Mouse (Mus musculus) myocyte (in vitro differentiated cells): ENCODE data around the gene Fndc11. TPM values are rescaled to one million over a fixed set of nuclear protein-coding genes. Genes with fewer than 3 reads are reported as not detected.

ENCODE experiments used
- H3K27me3 ChIP-seq: one replicate; pipeline ENCODE4 v1.6.1; 2011; ENCODE audit not compliant: control insufficient read depth, insufficient read depth, insufficient read length
- H3K36me3 ChIP-seq: one replicate; pipeline ENCODE4 v1.6.1; 2011; ENCODE audit not compliant: control insufficient read depth, insufficient read depth
- H3K4me2 ChIP-seq: one replicate; pipeline ENCODE4 v1.6.1; 2011; ENCODE audit warnings: low read depth, control low read depth
- H3K4me3 ChIP-seq: one replicate; pipeline ENCODE4 v1.5.1; 2011; ENCODE audit warnings: mild to moderate bottlenecking, control low read depth, moderate library complexity
- H3K79me2 ChIP-seq: one replicate; pipeline ENCODE4 v1.6.1; 2011; ENCODE audit not compliant: control insufficient read depth, insufficient read depth
- H3ac ChIP-seq: one replicate; pipeline ENCODE4 v1.6.1; 2011; ENCODE audit not compliant: control insufficient read depth, insufficient read length
- CEBPB ChIP-seq: IDR thresholded peaks from 2 replicates; pipeline ENCODE4 v1.6.1; 2011; ENCODE audit warnings: mild to moderate bottlenecking, moderate library complexity; ENCODE audit not compliant: poor library complexity, insufficient read depth, severe bottlenecking
- E2F4 ChIP-seq: IDR thresholded peaks from one replicate; pipeline ENCODE4 v1.6.1; 2011; ENCODE audit warnings: mild to moderate bottlenecking, control low read depth, moderate library complexity; ENCODE audit not compliant: insufficient read depth
- MAX ChIP-seq: IDR thresholded peaks from one replicate; pipeline ENCODE4 v1.6.1; 2011; ENCODE audit warnings: low read depth, mild to moderate bottlenecking, control low read depth
- MYOD1 ChIP-seq, 3 experiments: IDR thresholded peaks; one replicate each; pipeline ENCODE4 v1.6.1; 2011; ENCODE audit warnings: control low read depth in 2 of 3, low read depth in 2 of 3, mild to moderate bottlenecking in 2 of 3, moderate library complexity in 1 of 3; ENCODE audit not compliant: insufficient read length in 2 of 3, control insufficient read depth in 1 of 3
- MYOG ChIP-seq, 3 experiments: IDR thresholded peaks; one replicate each; pipeline ENCODE4 v1.6.1; 2011; ENCODE audit warnings: control low read depth in 2 of 3, low read depth in 2 of 3, mild to moderate bottlenecking in 2 of 3; ENCODE audit not compliant: insufficient read length in 2 of 3, control insufficient read depth in 1 of 3, insufficient read depth in 1 of 3
- POLR2A ChIP-seq: IDR thresholded peaks from one replicate; pipeline ENCODE4 v1.6.1; 2011; ENCODE audit warnings: low read depth, mild to moderate bottlenecking, control low read depth, moderate library complexity; ENCODE audit not compliant: insufficient read length
- POLR2AphosphoS2 ChIP-seq: IDR thresholded peaks from one replicate; pipeline ENCODE4 v1.6.1; 2011; ENCODE audit warnings: low read depth, control low read depth; ENCODE audit not compliant: insufficient read length
- REST ChIP-seq: IDR thresholded peaks from one replicate; pipeline ENCODE4 v1.6.1; 2011; ENCODE audit warnings: mild to moderate bottlenecking, control low read depth, moderate library complexity; ENCODE audit not compliant: insufficient read depth, insufficient read length
- SRF ChIP-seq: IDR thresholded peaks from one replicate; pipeline ENCODE4 v1.6.1; 2011; ENCODE audit warnings: low read depth; ENCODE audit not compliant: control insufficient read depth, insufficient read length
- TCF12 ChIP-seq: IDR thresholded peaks from one replicate; pipeline ENCODE4 v1.6.1; 2011; ENCODE audit warnings: mild to moderate bottlenecking, control low read depth; ENCODE audit not compliant: poor library complexity, insufficient read depth, severe bottlenecking
- TCF3 ChIP-seq: IDR thresholded peaks from one replicate; pipeline ENCODE4 v1.6.1; 2011; ENCODE audit warnings: low read depth, control low read depth; ENCODE audit not compliant: insufficient read length
- USF1 ChIP-seq: IDR thresholded peaks from one replicate; pipeline ENCODE4 v1.6.1; 2011; ENCODE audit warnings: low read depth, mild to moderate bottlenecking, control low read depth, moderate library complexity
- polyA plus RNA-seq: library from polyadenylated mRNA; unstranded; fragments of >200 nt; fragmentation: generic; extraction: Trizol; gene quantifications from one replicate; pipeline ENCODE4 v1.2.1, GENCODE M21; 2012; ENCODE audit warnings: missing spikeins

The Fndc11 gene
- polyA plus RNA-seq, 1 experiment: not detected

DNA sequence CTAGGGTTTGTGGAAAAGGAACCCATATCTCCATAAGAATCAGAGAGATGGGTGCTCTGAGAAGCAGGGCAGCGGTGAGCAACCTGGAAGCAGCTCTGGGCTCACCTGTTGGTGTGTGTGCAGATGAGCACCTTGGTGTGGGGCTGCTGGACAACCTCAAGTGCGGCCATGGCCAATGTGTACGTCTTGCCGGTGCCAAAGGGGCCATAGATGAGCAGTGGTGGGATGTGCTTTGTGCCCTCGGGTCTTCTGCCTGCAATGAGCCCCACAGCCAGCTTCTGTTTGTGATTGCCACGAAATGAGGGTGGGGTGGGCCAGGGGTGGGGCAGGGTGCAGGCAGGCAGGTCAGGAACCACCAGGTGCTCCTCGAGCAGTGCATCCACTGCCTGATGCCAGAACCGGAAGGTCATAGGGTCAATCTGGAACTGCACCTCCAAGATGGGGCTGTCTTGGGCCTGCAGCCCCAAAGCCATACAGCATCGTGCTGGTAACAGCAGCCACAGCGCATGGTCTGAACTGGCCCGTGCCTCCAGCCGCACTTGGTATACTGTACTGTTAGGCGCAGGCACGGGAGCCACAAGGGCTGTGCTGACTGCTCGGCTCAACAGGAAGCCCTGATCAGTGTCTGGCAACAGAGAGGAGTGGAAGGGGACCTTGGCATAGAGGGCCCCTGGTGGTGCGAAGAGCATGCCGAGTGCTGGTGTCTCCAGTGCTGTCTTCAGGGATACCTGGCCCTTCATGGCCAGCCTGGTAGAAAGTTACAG lies 17.6 kb downstream of the Fndc11 start:
- H3ac ChIP-seq: no peak overlapping the region
- H3K36me3 ChIP-seq: no peaks in the 10 kb centered on the region
- H3K79me2 ChIP-seq: peaks cover 5% of the 10 kb centered on the region
- no peaks in the 10 kb centered on the region for H3K27me3 ChIP-seq
- no peak overlapping the region for H3K4me3 ChIP-seq
- no peak overlapping the region for H3K4me2 ChIP-seq
- no peak for TF ChIP-seq POLR2A
- no peak for TF ChIP-seq MAX
- no peak for TF ChIP-seq REST
- TF ChIP-seq TCF3: no peak
- no peak for TF ChIP-seq POLR2AphosphoS2
- TF ChIP-seq TCF12: no peak
- TF ChIP-seq E2F4: no peak
- TF ChIP-seq CEBPB: no peak
- TF ChIP-seq MYOD1 (IDR thresholded peaks at IDR 0.05; ENCODE audit: control insufficient read depth in 1 of 3, insufficient read length in 2 of 3, low read depth in 2 of 3): no peak
- no peak for TF ChIP-seq MYOG (IDR thresholded peaks at IDR 0.05; ENCODE audit: control insufficient read depth in 1 of 3, insufficient read depth in 1 of 3, insufficient read length in 2 of 3, low read depth in 2 of 3)
- no peak for TF ChIP-seq USF1
- TF ChIP-seq SRF: no peak

DNA sequence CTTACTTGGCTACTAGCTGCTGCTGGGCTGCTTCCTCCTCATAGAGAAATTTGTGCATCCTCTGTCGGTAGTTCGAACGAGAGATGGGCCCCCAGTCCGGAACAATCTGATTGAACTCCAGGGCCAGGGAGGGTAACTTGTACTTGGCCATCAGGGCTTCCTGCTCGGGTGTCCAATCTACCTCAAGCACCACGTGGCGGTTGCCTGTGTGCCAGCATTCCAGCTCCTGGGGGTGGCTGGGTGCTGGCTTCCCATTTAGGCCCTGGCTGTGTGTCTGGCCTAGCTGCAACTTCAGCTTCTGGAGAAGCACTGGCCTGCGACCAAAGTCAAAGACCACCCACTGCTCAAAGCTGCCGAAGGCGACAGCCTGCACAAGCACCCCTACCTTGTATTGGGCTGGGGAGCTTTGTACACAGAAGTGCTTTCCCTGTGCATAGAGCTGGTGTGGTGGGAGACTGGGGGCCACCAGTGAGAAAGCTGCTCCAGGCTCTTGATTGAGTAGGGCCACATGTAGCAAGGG lies 18.3 kb downstream of the Fndc11 start:
- Histone ChIP-seq H3K79me2 (peaks cover 5% of the 10 kb centered on the region), H3K27me3 (no peaks in the 10 kb centered on the region), H3K4me3 (no peak overlapping the region), H3K36me3 (no peaks in the 10 kb centered on the region), H3K4me2 (no peak overlapping the region), H3ac (no peak overlapping the region)
- TF ChIP-seq POLR2AphosphoS2 (no peak), CEBPB (no peak), REST (no peak), E2F4 (no peak), MYOD1 (IDR thresholded peaks at IDR 0.05; ENCODE audit: control insufficient read depth in 1 of 3, insufficient read length in 2 of 3, low read depth in 2 of 3) (no peak), TCF3 (no peak), POLR2A (no peak), USF1 (no peak)

DNA sequence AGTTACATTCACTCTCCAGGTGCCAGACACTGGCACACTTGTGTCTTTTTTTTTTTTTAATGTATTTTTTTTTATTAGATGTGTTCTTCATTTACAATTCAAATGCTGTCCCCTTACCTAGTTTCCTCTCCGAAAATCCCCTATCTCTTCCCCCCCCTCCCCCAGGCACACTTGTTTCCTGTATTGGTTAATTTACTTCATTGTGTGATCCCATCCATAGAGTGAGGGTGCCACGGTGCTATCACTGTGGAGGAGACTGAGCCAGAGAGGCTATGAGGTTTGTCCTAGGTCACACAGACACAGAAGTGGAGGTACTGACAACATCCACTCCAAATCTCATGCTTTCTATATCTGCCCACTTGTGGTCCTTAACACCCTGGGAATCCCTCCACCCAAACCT lies 19.0 kb downstream of the Fndc11 start:
- Histone ChIP-seq H3K79me2 (peaks cover 5% of the 10 kb centered on the region), H3K36me3 (no peaks in the 10 kb centered on the region), H3K4me2 (no peak overlapping the region), H3ac (no peak overlapping the region), H3K4me3 (no peak overlapping the region), H3K27me3 (no peaks in the 10 kb centered on the region)
- TF ChIP-seq E2F4 (no peak), SRF (no peak), POLR2AphosphoS2 (no peak), TCF12 (no peak), REST (no peak), CEBPB (no peak), MAX (no peak), USF1 (no peak), POLR2A (no peak), MYOD1 (IDR thresholded peaks at IDR 0.05; ENCODE audit: control insufficient read depth in 1 of 3, insufficient read length in 2 of 3, low read depth in 2 of 3) (no peak), TCF3 (no peak), MYOG (IDR thresholded peaks at IDR 0.05; ENCODE audit: control insufficient read depth in 1 of 3, insufficient read depth in 1 of 3, insufficient read length in 2 of 3, low read depth in 2 of 3) (no peak)

- no peak for TF ChIP-seq MYOD1 (IDR thresholded peaks at IDR 0.05; ENCODE audit: control insufficient read depth in 1 of 3, insufficient read length in 2 of 3, low read depth in 2 of 3)
- TF ChIP-seq TCF12: no peak
- TF ChIP-seq E2F4: no peak
- TF ChIP-seq POLR2AphosphoS2: no peak
- no peak for TF ChIP-seq POLR2A
- no peak for TF ChIP-seq MAX
- no peak for TF ChIP-seq CEBPB
- no peak for TF ChIP-seq MYOG (IDR thresholded peaks at IDR 0.05; ENCODE audit: control insufficient read depth in 1 of 3, insufficient read depth in 1 of 3, insufficient read length in 2 of 3, low read depth in 2 of 3)
- TF ChIP-seq USF1: no peak
- no peak for TF ChIP-seq TCF3
- no peak for TF ChIP-seq REST
- no peak for TF ChIP-seq SRF
- H3K4me3 ChIP-seq: no peak overlapping the region
- no peak overlapping the region for H3K4me2 ChIP-seq
- peaks cover 5% of the 10 kb centered on the region for H3K79me2 ChIP-seq
- H3K36me3 ChIP-seq: no peaks in the 10 kb centered on the region
- no peak overlapping the region for H3ac ChIP-seq
- H3K27me3 ChIP-seq: no peaks in the 10 kb centered on the region
Measured at GRCm38 (mm10) chr2:181239261-181239660, 19.4 kb downstream of the Fndc11 start.
